Mouse (Mus musculus): Measurements from ENCODE around the gene Lingo1.

GRCm38 (mm10) chr9:56718984-56719383 lies 77.3 kb downstream of the Lingo1 start:
- TF ChIP-seq TAL1 (IDR thresholded peaks at IDR 0.05; ENCODE audit: low read length) (no peak), GATA1 (IDR thresholded peaks at IDR 0.05; ENCODE audit: low read length) (no peak)

Data from erythroblast, embryonic 14.5 days (primary cell).